Mouse (Mus musculus) stomach, embryonic 16.5 days (tissue): Measurements from ENCODE around the gene Rela. TPM values are rescaled to one million over a fixed set of nuclear protein-coding genes. Genes with fewer than 3 reads are reported as not detected.

Experiments
- ATAC-seq: fragments of 200-750 bp; cut with Nextera tagmentation; 2 replicates; pipeline ENCODE4 v1.8.0; 2017; ENCODE audit warnings: moderate number of reproducible peaks, moderate TSS enrichment; ENCODE audit not compliant: insufficient read depth, low FRiP score
- H3K27ac ChIP-seq: fragments of 300-500 bp; sonication (generic); 2 replicates; pipeline ENCODE4 v1.5.1; 2014; ENCODE audit warnings: low read length
- H3K27me3 ChIP-seq: fragments of 300-500 bp; sonication (generic); 2 replicates; pipeline ENCODE4 v1.6.1; 2014; ENCODE audit warnings: low read length, control low read depth, mixed read lengths; ENCODE audit not compliant: control insufficient read depth, insufficient read depth
- H3K36me3 ChIP-seq: fragments of 300-500 bp; sonication (generic); 2 replicates; pipeline ENCODE4 v1.6.1; 2014; ENCODE audit warnings: low read length; ENCODE audit not compliant: control insufficient read depth, insufficient read depth
- H3K4me1 ChIP-seq: fragments of 300-500 bp; sonication (generic); 2 replicates; pipeline ENCODE4 v1.6.1; 2014; ENCODE audit warnings: low read length, control low read depth, mixed read lengths; ENCODE audit not compliant: control insufficient read depth, insufficient read depth
- H3K4me2 ChIP-seq: fragments of 300-500 bp; sonication (generic); 2 replicates; pipeline ENCODE4 v1.6.1; 2014; ENCODE audit warnings: low read depth, low read length, mixed read lengths
- H3K4me3 ChIP-seq: fragments of 300-500 bp; sonication (generic); replicated peaks from 2 replicates; pipeline ENCODE4 v1.5.1; 2014; ENCODE audit warnings: mild to moderate bottlenecking, low read length
- H3K9ac ChIP-seq: fragments of 300-500 bp; sonication (generic); 2 replicates; pipeline ENCODE4 v1.6.1; 2014; ENCODE audit warnings: low read length
- H3K9me3 ChIP-seq: fragments of 300-500 bp; sonication (generic); replicated peaks from 2 replicates; pipeline ENCODE4 v1.6.1; 2016; ENCODE audit warnings: low read length, control low read depth; ENCODE audit not compliant: control insufficient read depth
- WGBS: fragments of 180-500 bp; shearing (Covaris S2); extraction: QIAGEN DNeasy Blood & Tissue Kit; methylation state at CpG from one replicate; pipeline ENCODE4 v1.1.7; 2014; 5-methylcytosine and 5-hydroxymethylcytosine counted together
- polyA plus RNA-seq: library from polyadenylated mRNA; unstranded; fragments of >200 nt; fragmentation: Nextera tagmentation; extraction: Ambion mirVana; gene quantifications from 2 replicates; pipeline ENCODE4 v1.2.1, GENCODE M21; 2015

The Rela gene
- polyA plus RNA-seq, 1 experiment from 2014 or later, result 47.9 TPM

DNA sequence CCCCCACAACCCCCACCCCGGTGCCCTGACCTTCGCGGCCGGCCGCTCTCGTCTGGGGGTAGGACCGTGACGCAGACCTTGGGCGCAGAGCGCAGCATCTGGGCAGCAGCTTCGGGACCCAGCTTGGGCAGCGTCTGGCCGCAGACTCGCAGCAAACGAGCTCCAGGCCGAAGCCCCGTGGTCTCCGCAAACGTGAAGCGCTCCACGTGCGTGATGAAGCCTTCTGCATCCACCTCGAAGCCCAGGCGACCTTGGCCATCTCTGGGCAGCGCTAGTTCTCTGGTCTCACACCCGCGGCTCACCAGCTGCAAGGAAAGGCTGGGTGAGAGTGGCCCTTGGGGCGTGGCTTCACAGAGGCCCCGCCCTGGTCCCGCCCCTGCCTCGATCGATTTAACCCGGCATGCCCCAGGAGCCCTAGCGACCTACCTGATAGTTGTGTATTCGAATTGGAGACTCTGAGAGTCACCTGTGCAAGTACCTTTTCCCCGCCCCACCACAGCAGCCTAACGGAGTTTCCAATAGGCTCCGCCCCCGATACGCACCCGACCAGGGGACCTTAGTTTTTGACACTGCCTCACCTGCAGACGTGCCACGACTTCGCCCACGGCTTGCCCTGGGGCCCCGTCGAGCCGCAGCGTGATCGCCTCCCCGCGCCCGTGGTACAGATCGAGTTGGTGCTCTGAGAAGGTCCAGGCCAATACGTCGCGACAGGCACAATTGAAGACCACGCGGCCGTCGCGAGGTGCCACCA, 16.9 kb downstream of the Rela start:
- 0 out of 2 replicates have a peak, but pooled peaks cover 6% of the 10 kb centered on the region for H3K27me3 ChIP-seq
- H3K9ac ChIP-seq, result peak overlapping the region; percentile 51
- H3K4me1 ChIP-seq, result peaks cover 14% of the 10 kb centered on the region
- H3K4me2 ChIP-seq, result peak overlapping the region; percentile 68
- no peak overlapping the region for H3K27ac ChIP-seq
- no peaks in the 10 kb centered on the region for H3K9me3 ChIP-seq
- peak; percentile 85 for ATAC-seq
- peak overlapping the region; percentile 42 for H3K4me3 ChIP-seq
- peaks cover 13% of the 10 kb centered on the region; the same call in 1 of the 2 replicates for H3K36me3 ChIP-seq
- WGBS, result 20% methylated on average over 62 of the region's 62 CpGs

DNA sequence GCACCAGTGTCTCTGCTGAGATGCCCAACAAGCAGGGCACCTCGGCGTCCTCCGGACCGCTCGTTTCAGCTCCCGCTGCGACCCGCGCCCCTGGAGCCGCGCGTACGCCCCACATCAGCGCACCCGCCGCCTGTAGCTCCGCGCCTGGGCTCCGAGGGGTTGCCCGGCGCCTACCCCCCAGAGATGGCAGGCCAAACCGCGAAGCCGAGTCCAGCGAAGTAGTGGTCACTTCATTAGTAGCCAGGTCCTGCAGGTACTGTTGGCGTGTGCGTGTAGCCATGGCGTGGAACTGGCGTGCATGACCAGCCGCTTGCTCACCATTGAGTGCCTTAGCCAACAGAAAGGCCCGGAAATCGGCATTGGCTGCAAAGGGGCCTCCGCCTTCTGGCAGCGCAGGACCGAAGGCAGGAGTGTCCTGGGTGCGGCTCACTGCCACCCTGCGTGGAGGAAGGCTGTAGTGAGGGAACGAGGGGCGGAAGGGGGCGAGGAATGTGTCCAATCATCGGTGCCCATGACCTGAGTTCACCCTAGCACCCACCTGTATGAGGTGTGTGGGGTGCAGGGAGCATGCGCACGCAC, 17.5 kb downstream of the Rela start:
- Histone ChIP-seq H3K9ac (peak overlapping the region; percentile 51), H3K4me3 (peak overlapping the region; percentile 42), H3K9me3 (no peaks in the 10 kb centered on the region), H3K27me3 (0 out of 2 replicates have a peak, but pooled peaks cover 6% of the 10 kb centered on the region), H3K27ac (no peak overlapping the region), H3K4me2 (peak overlapping the region; percentile 68), H3K4me1 (peaks cover 10% of the 10 kb centered on the region), H3K36me3 (peaks cover 13% of the 10 kb centered on the region; the same call in 1 of the 2 replicates)
- WGBS, result 26% methylated on average over 43 of the region's 43 CpGs
- ATAC-seq, result peak; percentile 12; the same call in 1 of the 2 replicates

DNA sequence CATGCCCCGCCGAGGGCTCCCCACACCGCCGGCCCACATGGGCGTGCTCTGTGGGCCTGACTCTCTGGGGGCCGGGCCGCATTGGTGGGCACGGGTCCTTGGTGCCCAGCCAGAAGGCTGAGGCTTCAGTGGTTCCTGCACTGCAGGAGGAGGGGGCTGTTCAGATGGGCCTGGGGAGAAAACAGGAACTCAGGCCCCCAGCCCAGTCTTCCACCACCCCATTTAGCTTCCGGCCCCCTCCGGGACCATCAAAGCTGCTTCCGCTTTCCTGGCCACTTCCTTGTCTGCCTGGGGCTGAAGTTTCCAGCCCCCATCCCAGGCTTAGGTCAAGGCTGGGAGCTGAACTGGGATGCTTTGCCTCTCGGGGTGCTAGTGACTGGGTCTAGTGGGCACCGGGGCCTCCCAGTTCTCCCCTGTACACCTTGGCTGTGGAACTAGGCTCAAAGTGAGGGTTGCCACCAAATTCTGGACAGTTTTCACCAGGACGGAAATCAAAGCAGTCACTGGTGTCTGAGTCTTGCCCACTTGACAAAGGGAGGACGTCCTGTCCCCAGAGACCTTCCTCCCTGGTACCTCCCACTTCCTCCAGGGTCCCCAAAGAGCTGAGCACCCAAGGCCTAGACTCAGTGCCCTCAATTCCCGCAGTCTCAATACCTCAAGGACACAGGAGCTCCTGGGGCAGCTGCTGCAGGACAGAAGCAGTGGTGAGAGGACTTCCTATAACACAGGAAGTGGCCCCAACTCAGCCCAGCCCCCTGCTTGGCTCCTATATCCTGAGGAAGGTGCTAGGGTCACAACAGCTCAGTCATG, 23.9 kb downstream of the Rela start:
- H3K9me3 ChIP-seq, result no peaks in the 10 kb centered on the region
- H3K4me2 ChIP-seq, result peak overlapping the region; percentile 28
- 69% methylated on average over 16 of the region's 16 CpGs for WGBS
- peak overlapping the region; percentile 17 for H3K4me3 ChIP-seq
- ATAC-seq, result no peak
- peaks cover 22% of the 10 kb centered on the region for H3K4me1 ChIP-seq
- no peaks in the 10 kb centered on the region for H3K36me3 ChIP-seq
- peak overlapping the region; percentile 91 for H3K27ac ChIP-seq
- no peaks in the 10 kb centered on the region for H3K27me3 ChIP-seq
- H3K9ac ChIP-seq, result peak overlapping the region; percentile 27

DNA sequence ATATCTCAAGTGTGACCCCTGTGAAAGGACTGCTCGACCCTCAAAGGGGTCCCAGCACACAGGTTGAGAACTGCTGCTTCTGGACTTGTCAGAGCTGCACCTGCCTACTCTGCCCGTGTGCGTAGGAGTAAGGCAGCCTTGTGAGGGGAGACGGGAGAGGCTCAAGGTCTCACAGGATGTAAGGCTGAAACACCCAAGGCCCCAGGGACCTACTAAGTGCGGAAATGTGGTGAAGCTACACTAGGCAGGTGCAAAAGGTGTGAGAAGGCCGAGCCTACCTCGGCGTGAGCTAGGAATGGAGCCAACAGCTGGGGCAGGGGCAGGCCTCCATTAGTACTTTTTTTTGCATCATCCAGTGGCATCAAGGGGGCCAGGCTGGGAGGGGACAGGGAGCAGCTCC, 25.0 kb downstream of the Rela start:
- H3K9me3 ChIP-seq, result no peaks in the 10 kb centered on the region
- peak overlapping the region; percentile 65 for H3K4me3 ChIP-seq
- WGBS, result 62% methylated on average over 8 of the region's 8 CpGs
- no peaks in the 10 kb centered on the region for H3K27me3 ChIP-seq
- peak overlapping the region; percentile 76 for H3K9ac ChIP-seq
- H3K27ac ChIP-seq, result peak overlapping the region; percentile 91
- ATAC-seq, result no peak
- peaks cover 22% of the 10 kb centered on the region for H3K4me1 ChIP-seq
- H3K4me2 ChIP-seq, result peak overlapping the region; percentile 77
- no peaks in the 10 kb centered on the region for H3K36me3 ChIP-seq

DNA sequence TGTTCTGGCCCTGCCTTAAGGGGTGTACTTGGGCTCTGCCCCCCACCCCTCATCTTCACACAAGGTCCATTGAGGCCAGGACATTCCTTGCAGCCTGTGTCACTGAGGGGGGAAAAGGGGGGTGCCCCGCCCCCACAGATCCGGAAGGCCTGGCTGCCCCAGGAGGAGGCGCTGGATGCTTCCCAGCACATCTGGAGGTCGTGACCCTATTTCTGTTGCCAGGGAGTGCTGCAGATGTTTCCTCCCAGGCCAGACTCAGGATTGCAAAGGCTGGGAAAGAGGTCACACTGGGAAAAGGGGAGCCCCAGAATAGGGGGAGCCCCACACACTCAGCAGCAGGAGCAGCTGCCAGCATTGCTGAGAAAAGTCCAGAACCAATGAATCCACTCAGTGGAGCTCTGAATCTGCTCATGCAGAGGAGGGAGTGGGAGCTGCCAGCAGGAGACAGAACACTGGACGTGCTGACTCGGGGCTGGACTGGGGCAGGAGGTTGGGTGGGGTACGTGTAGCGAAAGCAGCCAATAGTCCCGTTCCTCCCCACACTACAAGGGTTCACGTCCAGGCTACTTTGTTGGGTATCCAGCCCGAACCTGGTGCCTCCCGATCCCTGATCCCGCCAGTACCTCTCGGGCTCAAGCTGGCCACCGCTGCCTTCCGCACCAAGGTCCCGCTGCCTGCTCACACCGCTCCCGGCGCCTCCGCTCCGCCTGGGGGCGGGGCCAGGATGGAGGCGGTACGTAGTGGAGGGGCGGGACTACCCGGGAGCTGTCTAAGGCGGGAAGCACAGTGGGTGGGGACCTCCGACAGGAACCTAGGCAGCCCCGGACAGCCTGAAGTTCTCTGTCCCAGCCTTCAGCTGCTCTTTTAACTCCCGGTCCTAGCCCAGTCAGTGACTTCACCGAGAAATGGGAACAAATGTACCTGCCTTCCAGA, 26.0 kb downstream of the Rela start, which contains the start of gene Sipa1:
Sipa1 (minus strand) TSS at position 727 of the 933 bp plus-strand sequence.
- peaks cover 22% of the 10 kb centered on the region for H3K4me1 ChIP-seq
- no peaks in the 10 kb centered on the region for H3K27me3 ChIP-seq
- H3K36me3 ChIP-seq, result no peaks in the 10 kb centered on the region
- peak within 1 kb of the TSS; percentile 91 for H3K27ac ChIP-seq
- peak within 1 kb of the TSS; percentile 77 for H3K4me2 ChIP-seq
- peak; percentile 95 for ATAC-seq
- H3K4me3 ChIP-seq, result peak within 1 kb of the TSS; percentile 65
- WGBS, result under 1% methylated on average over 32 of the region's 32 CpGs
- peak within 1 kb of the TSS; percentile 76 for H3K9ac ChIP-seq
- H3K9me3 ChIP-seq, result no peaks in the 10 kb centered on the region

DNA sequence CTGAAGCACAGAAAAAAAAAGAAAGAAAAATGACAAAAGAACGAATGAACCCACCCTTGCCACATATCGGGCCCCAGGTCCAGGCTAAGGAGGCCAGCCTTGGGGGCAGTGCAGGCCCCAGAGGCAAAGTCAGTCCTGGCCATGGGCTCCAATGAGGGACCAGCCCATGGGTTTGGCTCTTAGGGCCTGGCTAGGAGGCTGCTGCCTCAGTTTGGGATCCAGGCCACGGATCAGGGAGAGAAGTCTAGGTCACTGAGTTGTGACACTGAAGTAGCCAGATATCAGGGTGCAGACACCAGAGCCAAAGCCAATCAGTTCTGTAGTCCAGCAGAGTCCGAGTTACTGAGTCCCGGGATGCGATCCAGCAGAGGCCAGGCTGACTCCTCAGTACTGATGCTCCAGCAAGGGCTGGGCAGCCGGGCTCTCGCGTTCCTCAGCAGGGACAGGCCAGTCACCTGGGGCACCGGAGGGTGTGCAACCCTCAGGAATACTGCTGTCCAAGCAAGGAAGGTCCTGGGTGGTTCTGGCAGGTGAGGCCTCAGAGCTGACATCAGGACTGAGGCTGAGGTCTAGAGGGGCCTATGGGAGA, 27.5 kb downstream of the Rela start:
- 91% methylated on average over 10 of the region's 10 CpGs for WGBS
- Histone ChIP-seq H3K9ac (peak overlapping the region; percentile 51; the same call in 1 of the 2 replicates), H3K36me3 (0 out of 2 replicates have a peak, but pooled peaks cover under 1% of the 10 kb centered on the region)

DNA sequence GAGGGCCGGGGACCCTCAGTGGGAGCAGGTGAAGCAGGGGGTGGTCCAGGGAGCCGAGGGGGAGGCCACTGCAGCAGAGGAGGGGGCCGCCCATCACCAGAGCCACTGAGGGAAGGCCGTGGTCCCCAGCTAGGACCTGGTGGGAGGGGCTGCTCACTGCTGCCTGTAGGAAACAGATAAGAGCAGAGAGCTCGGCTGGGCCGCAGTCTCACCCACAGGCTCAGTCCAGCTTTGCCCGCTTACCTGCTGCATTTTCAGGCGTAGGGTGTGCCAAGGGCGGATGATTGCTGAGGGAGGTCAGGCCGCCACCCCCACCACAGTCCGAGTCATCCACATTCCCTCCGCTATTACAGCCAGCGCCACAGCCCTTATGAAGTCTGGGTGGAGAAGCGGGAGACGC, 28.2 kb downstream of the Rela start:
- no peak overlapping the region for H3K9ac ChIP-seq
- no peaks in the 10 kb centered on the region for H3K9me3 ChIP-seq
- H3K4me2 ChIP-seq, result no peak overlapping the region
- no peak overlapping the region for H3K4me3 ChIP-seq
- H3K27me3 ChIP-seq, result no peaks in the 10 kb centered on the region
- peaks cover 22% of the 10 kb centered on the region for H3K4me1 ChIP-seq
- H3K36me3 ChIP-seq, result 0 out of 2 replicates have a peak, but pooled peaks cover 4% of the 10 kb centered on the region
- no peak for ATAC-seq
- WGBS, result 75% methylated on average over 15 of the region's 15 CpGs
- no peak overlapping the region for H3K27ac ChIP-seq

More for the DNA sequence above, 27.5 kb downstream of the Rela start:
- Histone ChIP-seq H3K9me3 (no peaks in the 10 kb centered on the region), H3K4me2 (no peak overlapping the region), H3K4me3 (no peak overlapping the region), H3K4me1 (peaks cover 22% of the 10 kb centered on the region), H3K27ac (no peak overlapping the region), H3K27me3 (no peaks in the 10 kb centered on the region)
- no peak for ATAC-seq

DNA sequence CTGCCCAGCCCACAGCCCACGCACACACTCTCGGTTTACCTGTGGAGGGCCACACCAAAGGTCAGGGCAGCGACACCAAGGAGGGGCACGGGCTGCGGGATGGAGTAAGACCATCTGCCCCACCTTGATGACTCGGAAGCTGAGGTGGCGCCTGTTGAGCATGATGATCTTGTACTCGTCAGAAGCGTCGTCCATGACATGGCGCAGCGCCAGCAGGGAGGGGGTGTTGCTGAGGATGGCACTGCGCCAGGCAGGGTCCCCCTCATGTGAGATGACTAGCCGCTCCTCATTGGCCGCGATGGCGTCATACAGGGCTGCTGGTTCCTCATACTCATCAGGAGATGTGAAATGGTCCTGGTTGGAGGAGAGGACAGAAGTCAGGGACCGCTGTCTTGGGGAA, 29.1 kb downstream of the Rela start:
- Histone ChIP-seq H3K36me3 (0 out of 2 replicates have a peak, but pooled peaks cover 4% of the 10 kb centered on the region), H3K27me3 (no peaks in the 10 kb centered on the region), H3K27ac (no peak overlapping the region), H3K9me3 (no peaks in the 10 kb centered on the region), H3K4me1 (peaks cover 19% of the 10 kb centered on the region), H3K4me3 (no peak overlapping the region), H3K9ac (no peak overlapping the region), H3K4me2 (no peak overlapping the region)
- no peak for ATAC-seq
- 90% methylated on average over 18 of the region's 18 CpGs for WGBS
